Mouse (Mus musculus) induced T-regulatory cell, adult 2 months (primary cell): ENCODE results near the gene Hsp90aa1.
"Not testable (repeated sequence)": the region's sequence is repeated elsewhere in the genome, so short reads cannot be mapped to it uniquely, and the experiment has no call there.

Source experiments
- DNase-seq: peaks from one replicate; pipeline ENCODE4 v3.0.0-alpha.2; 2012; ENCODE audit warnings: low read depth

Hsp90aa1 gene

DNA sequence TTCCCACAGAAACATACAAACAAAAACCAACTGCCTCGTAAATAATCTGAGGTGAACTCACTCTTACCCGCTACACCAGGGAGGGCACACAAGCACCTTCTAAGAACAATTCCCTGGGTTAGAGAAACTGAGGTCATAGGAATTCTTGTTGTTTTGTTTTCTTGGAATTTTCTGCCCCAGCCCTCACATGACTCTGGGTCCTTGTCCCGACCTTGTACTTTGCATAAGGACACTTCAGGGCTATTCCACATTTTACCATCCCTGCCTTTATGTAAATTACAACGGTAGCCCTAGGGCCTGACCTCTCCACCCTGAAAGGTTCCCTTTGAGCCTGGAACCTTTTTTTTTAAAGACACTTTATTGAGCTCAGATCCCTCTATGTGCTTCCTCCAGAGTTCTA, at the start of gene Hsp90aa1:
TSS of gene Hsp90aa1 (minus strand) at position 173 of the 400 bp plus-strand sequence.
- no peak for DNase-seq

DNA sequence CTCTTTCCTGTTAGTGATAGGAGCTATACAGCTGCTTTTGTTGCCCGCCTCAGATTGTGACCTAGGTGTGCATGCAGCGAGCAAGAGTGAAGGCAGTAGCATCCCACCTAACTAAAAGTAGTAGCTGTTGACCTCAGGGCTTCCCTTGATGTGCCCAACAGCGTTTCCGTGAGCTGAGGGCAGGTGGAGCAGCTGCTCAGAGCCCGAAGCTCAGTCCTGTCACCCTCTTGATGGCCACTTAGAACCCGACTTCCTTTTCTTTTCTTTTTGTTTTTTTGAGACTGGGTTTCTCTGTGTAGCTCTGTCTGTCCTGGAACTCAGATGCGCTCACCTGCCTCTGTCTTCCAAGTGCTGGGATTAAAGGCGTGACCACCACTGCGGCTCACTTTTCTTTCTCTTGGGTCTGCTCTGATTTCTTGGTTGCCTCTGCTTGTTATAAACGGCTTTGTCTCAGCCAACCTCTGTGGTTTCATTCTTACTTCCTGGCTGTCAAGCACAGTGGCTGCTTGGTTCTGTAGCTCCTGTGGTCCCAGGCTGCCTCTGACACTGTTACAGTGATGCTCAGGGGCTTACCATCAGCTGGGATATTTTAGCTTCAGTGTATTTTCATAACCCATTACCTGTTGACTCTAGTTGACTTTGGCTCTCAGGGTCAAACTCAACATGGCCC, 48.4 kb upstream of the Hsp90aa1 start:
- DNase-seq = peak; percentile 62

DNA sequence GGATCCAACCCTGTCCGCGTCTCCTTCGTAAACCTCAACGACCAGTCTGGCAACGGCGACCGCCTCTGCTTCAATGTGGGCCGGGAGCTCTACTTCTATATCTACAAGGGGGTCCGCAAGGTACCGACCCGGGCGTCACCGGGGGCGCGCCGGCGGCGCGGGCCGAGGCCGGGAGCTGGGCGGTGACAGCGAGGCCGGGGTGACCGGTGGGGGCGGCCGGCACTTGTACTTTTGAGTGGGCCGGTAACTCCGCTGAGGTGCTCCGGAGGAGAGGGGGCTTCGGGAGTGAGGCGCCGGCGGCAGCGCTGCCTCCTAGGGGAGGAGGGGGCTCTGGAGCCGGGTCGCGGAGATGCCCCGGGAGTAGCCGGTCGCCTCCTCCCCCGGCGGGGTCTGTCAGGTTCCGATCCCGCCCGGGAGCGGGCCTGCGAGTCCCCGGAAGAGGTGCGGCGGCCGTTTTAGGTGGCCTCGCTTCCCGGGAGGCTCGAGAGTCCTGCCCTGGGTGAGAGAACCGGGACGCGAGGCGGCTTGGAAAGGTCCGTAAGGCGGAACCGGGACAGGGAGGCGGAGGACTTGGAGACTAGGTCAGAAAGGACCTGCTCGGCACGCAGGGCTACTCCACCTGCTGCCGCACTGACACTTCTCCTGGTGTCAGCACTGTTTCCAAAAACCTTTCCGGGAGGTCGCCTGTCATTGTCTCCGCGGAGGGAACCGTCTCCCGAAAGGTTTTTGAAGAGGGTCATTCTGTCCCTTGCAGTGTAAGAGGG, 35.8 kb upstream of the Hsp90aa1 start:
- DNase-seq = peak; percentile 58

DNA sequence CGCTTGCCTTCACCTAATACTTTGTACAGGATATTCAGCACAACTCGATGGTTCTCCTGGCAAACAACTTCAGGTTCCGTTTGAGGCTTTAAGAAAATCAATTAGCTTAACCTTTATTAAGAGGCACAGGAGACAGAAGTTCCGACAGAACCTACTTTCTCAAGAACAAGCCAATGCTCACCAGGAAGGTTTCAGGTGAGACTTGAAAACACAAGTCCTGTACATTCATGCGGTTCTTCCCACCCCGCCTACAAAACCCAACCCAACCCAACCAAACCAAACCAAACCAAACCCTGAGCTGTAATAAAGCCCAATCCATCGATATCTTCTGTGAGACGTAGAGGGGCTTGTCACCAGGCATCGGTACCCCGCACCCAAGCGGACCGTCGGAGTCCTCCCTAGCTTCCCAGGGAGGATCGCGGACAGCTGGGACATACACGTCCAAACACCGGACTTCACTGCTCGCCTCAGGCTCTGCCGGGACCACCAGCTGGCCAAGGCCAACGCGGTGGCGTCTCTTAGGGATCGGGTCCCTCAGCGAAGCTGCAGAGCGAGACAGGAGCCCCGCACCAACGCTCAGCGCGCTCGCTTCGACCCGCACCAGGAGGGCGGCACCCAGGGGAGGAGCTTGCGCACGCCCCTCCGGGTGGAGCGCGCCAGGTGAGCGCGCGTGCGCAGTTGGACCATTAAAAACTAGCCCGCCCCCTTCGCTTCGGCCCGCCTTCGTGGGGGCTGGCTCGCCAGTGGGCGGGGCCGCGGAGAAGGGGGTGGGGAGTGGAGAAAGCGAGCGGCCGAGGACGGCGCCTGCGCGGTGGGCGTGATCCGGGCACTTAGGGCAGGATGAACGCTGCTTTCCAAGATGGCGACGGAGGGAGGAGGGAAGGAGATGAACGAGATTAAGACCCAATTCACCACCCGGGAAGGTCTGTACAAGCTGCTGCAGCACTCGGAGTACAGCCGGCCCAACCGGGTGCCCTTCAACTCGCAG, 34.9 kb upstream of the Hsp90aa1 start, which contains the start of gene Wdr20:
TSS of gene Wdr20 (plus strand) at position 775 of the 988 bp plus-strand sequence.
- DNase-seq = peak; percentile 98

DNA sequence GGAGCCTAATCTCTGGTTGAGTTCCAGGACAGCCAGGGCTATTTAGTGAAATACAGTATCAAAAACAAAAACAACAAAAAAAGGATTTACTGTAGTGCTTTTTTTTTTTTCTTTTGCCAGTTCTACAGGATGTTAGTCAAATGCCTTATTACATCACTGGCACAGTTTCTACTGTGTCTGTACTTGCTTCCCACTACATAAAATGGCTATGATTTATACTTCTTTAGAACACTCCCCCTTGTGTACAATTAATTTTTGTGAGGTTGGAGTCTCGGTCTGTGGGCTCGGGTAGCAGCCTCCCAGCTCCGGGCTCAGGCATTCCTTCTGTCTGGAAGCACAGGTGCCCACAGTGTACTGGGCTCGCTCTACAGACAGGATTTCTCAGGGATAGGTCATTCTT, 34.1 kb upstream of the Hsp90aa1 start:
- DNase-seq = peak; percentile 57

DNA sequence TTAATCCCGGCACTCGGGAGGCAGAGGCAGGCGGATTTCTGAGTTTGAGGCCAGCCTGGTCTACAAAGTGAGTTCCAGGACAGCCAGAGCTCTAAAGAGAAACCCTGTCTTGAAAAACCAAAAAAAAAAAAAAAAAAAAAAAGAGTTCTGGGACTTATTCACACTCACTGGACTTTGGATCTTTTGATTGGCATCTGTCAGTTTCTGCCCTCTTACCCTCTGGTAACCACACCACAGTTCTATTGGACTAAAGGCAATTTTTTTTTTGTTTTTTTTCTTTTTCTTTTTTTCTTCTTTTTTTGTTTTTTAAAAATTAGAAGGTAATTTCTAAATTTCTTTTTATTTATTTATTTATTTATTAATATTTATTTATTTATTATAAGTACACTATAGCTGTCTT, 30.7 kb upstream of the Hsp90aa1 start:
- DNase-seq = not testable (repeated sequence)

DNA sequence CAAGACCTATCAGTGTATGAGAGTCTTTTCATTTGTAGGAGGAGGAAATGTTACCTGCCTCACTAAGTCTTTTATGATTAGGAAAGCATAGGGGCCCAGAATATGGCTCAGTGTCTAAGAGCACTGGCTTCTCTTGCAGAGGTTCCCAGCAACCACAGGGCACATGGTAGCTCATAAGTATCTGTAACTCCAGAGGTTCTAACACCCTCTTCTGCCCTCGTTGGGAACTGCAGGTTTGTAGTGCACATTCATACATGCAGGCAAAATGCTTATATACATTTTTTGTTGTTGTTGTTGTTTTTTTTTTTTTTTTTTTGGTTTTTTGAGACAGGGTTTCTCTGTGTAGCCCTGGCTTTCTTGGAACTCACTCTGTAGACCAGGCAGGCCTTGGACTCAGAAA, 23.9 kb upstream of the Hsp90aa1 start:
- DNase-seq = no peak

DNA sequence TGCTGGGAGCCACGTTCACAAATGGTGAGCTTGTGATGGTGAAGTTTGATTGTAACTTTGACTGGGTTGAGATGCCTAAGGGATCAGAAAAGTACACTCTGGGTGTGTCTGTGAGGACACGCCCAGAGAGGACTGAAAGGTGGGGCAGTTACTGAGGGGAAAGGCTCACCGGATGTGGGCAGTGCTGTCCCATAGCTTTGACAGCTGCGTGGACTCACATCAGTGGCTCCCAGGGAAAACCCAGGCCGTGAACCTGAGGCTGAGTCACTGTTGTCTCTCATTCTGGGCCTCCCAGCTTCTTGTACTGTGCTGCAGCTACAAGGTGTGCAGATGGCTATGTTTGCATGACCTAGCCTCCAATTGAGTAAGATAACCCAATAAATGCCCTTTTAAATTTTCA, 23.0 kb upstream of the Hsp90aa1 start:
- no peak for DNase-seq

DNA sequence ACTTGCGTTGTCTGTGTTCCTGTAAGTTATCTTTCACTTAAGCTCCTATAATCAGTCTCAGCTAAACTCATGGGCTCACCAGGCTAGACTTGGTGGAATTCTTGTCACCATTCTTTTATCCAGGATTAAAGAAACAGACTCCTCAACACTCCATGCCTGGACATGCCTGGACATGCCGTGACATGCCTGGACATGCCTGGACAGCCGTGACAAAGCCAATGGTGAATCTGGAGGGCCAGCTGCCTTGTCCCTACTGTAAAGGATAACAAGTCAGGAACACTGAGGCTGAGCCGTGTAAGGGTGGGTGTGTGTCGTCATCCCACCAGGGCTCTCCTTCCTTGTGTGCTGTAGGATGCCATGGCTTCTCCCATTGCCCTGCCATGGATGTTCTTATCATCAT, 22.5 kb upstream of the Hsp90aa1 start:
- no peak for DNase-seq

DNA sequence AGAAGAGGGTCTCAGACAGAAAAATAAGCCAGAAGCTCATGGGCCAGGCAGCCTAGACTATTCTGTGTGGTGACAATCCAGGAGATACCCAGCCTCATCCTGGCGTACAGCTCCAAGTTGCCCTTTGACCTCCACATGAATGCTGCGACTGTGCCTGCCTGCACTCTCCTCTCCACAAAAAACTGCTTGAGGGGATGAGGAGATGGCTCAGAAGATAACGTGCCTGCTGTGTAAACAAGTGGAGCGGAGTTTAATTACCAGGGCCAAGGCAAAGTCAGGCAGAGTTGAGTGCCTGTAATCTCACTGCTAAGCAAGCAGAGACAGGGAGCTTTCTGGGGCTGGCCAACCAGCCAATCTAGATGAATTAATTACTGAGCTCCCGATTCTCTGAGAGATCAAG, 13.5 kb upstream of the Hsp90aa1 start:
- no peak for DNase-seq

DNA sequence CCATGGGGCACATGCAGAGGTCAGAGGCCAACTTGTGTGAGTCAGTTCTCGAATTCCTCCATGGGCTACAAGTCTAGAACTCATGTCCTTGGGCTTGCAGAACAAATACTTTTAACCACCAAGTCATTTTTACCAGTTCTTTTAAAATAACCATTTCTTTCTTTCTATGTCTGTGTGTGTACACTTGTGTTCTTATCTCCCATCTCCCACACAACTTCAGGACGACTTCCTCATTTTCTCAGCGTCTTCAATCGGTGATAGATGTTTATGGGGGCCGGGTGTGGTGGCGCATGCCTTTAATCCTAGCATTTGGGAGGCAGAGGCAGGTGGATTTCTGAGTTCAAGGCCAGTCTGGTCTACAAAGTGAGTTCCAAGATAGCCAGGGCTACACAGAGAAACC, 11.7 kb upstream of the Hsp90aa1 start:
- no peak for DNase-seq

DNA sequence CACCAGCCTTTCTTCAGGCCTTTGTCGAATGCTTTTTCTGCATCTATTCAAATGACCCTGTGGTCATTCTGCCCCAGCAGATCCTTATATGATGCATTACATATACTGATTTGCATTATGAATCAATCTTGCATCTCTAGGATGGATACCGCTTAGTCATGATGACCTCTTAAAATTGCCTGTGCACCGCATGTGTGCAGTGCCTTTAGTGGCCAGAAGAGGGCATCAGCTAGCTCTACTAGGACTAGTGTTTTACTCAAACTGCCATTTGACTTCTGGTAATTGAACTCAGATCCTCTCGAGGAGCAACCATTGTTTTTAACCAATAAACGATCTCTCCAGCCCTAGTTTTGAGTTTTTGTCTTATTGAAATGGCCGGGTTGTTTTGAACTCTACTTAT, 11.3 kb upstream of the Hsp90aa1 start:
- DNase-seq = peak; percentile 54

DNA sequence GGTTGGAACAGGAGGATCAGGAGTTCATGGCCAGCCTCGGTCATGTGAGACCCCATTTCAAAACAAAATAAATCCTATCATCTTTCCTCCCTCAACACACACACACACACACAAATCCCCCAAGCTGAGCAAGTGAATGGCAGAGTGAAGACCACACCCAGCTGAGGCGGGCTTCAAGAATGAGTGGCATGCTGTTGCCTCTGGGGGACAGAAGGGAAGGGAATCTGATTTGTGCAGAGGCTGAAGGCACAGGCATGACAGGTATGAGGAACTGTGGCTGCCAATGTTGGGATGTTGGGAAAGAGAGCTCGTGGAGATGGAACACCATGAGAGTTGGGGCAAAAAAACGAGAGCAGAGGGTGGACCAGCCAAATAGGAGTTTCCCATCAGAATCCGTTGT, 8.7 kb upstream of the Hsp90aa1 start:
- DNase-seq = no peak

DNA sequence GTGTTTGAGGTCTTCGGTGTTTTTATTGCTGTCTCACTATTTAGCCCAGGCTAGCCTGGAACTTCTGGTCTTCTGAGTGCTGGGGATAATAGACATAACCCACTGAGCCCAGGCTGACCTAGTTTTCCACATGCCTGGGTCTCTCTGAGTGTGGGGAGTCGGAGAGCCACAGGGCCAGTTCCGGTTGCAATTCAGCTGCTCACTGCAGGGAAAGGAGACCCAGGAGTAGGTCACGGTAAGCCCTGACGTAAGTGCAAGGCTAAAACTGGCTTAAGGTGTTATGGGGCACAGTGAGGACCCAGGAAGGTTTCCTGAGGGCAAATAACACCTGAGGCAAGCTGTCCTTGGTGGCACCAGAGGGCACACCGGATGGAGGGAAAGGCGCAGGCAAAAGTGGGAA, 4.9 kb upstream of the Hsp90aa1 start:
- no peak for DNase-seq

DNA sequence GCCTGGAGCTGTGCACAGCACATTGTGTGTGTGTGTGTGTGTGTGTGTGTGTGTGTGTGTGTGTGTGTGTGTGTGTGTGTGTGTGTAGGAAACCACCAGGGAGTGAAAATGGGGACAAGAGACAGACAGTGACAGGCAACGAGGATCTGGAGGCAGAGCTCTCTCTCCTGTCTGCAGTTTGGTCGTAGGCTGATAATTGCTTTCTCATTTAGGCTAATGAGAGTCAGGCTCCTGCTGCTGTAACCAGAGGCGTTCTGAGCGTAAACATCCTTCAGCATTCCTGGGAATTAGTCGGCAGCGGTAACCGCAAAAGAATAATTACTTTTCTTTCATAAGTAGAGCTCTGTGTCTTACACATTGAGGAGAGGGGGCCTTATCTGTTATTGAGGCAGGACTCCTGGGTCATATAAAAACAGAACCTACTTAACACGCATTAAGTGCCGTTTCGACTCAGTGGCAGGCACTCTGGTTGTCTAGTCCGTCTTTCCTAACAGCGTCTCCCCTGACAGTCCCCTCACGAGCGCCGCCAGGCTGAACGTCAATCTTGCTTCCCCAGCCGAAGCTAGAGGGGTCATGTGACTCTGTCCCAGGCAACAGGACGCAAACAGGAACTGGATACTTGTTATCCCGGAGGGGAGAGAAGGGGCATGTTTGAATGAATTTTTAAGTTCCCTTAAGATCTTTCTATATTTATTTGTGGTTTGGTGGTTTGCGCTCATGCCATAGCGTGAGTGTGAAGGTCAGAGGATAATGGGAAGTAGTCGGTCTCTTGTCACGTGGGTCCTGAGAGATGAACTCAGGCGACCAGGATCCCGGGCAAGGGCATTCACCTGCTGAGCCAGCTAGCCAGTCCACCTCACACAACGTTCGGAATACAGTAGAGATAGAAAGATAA, 4.1 kb upstream of the Hsp90aa1 start:
- peak; percentile 46 for DNase-seq

DNA sequence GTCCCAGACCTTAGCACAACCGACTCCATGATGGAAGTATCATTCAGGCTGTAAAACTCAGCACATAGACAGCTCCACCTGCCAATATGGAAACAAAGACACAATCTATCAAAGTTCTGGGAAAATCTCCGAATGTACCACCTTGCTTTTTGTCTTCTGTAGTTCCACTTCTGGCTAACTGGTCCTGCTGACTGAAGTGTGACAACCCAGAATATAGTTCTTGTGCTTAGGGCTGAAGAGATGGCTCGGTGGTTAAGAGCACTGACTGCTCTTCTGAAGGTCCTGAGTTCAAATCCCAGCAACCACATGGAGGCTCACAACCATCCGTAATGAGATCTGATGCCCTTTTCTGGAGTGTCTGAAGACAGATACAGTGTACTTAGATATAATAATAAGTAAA, 2.9 kb upstream of the Hsp90aa1 start:
- not testable (repeated sequence) for DNase-seq

DNA sequence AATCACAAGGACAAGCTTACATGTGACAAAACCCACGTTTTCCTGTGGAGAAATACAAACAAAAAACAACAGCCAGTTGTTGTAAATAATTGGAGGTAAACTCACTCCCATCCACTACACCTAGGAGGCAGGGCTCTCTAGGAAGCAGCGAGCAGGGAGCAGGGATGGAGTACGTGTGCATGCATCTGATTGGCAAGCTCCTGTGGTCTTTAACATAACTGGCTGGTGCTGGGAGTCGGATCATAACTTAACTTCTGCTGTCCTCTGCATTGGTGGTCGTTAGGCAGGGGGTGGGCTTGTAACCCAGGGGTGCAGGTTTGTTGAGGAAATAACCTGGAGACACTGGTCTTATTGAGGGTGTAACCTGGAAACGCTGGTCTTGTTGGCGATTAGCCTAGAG, 1.2 kb upstream of the Hsp90aa1 start:
- no peak for DNase-seq

DNA sequence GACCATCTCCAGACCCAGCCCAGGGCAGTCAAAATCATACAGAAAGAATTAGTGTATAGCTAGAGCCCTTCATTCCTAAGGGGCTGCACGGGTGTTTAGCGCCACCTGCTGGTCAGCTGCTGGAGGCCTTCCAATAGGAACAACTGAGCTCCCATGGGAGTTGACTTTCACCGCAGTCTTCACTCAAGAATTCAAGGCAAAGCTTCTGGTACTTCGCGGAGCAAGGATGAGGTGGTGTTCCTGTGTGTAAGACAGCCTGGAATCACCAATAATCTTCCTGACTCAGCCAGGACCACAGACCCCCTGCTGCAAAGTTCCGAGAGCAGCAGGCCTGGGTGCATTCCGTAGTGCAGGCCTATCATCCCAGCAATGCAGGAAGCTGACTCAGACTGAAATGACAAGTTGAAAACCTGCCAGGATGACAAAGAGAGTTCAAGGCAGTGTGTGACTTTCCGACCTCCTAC, 512 bp upstream of the Hsp90aa1 start:
- DNase-seq = peak; percentile 88

DNA sequence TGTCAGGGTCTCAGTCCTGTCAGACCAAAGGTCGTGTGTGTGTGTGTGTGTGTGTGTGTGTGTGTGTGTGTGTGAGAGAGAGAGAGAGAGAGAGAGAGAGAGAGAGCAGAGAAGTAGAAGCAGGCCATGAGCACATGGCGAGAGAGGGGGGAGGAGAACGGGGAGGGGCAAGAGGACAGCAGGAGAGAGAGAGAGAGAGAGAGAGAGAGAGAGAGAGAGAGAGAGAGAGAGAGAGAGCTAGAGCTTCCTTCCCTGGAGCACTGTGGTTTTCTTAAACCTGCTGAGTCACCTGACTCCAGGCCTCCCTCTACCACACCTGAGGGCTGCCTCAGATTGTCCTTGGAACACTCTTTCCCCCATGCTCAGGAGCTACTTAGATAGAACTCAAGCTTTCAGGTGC, 1.2 kb downstream of the Hsp90aa1 start:
- peak; percentile 27 for DNase-seq

DNA sequence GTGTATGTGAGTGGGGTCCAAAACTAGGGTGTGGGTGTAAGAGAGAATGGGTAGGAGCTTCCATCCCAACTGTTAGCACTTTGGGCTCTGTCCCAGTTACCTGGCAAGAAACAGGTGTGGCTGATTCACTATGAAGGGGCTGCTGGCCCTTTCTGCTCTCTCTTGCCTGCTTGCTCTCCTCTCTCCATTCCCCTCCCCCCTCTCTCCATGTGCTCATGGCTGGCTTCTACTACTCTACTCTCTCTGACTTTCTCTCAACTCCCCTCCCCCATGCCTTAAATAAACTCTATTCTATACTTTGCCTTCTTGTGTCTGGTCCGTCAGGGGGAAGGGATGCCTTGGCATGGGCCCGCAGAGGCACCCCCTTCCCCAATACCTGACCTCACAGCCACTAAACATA, 1.8 kb downstream of the Hsp90aa1 start:
- DNase-seq = no peak

DNA sequence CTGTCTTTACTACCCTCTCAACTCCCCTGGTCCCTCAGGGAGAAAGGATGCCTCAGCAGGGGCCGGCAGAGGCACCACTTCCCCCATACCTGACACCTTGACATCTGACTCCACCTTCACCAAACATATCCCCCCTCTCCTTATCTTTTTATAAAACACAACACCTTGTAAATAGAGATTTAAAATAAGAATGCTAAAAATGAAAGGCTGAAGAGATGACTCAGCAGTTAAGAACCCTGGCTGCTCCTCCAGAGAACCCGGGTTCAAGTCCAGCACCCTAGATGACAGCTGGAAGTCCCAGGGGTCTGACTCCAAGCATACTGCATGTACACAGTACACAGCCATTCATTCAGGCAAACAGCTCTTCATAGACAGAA, 3.4 kb downstream of the Hsp90aa1 start:
- no peak for DNase-seq
